Mouse (Mus musculus) left cerebral cortex, adult 2 months (tissue): ENCODE results near the gene Fam198a. TPM values are rescaled to one million over a fixed set of nuclear protein-coding genes. Genes with fewer than 3 reads are reported as not detected.

Experiments used
- DNase-seq, 2 experiments: peaks; one replicate each; pipeline ENCODE4 v3.0.0; 2021 to 2022; ENCODE audit warnings: low spot score in 2 of 2, mixed read lengths in 1 of 2; ENCODE audit errors: extremely low spot score in 1 of 2
- H3K27ac ChIP-seq: fragments of 200-600 bp; 2 replicates; pipeline ENCODE4 v1.8.1; 2022
- H3K4me3 ChIP-seq: fragments of 200-600 bp; 2 replicates; pipeline ENCODE4 v1.8.1; 2022
- CTCF ChIP-seq: fragments of 200-600 bp; IDR thresholded peaks from 2 replicates; pipeline ENCODE4 v1.8.1; 2022; ENCODE audit warnings: antibody characterized with exemption, mild to moderate bottlenecking, moderate library complexity
- intact Hi-C: fragments of 180-260 bp; cut with DNase I; formaldehyde crosslinking; loops from one replicate; pipeline ENCODE4 v1.15.1; 2025
- total RNA-seq, 2 experiments: library from RNA; stranded (reverse); gene quantifications; 2 replicates each; pipeline ENCODE4 v1.2.3; 2021

Fam198a gene
- total RNA-seq, 2 experiments from 2014 or later, result 6.4 to 6.6 TPM

DNA sequence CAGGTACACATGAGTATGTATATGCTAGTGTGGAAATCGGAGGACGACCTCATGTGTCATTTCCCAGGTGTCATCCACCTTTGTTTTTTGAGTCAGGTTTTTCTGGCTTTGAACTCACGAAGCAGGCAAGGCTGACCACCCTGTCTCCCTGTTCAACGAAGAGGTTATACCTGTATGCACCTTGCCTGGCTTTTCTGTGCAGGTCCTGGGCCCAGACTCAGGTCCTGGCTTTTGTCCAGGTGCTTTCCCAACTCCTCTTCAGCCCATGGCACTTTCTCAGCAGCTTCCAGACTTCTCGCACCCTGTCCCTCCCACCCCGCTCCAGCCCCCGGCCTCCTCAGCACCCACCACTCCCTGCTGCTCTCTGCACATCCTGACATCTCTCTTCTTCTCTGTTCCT, 39.6 kb upstream of the Fam198a start:
- TF ChIP-seq CTCF, result no peak
- Histone ChIP-seq H3K4me3 (no peak overlapping the region), H3K27ac (no peak overlapping the region)
- intact Hi-C loops, result no loop called here
- DNase-seq, result no peak

DNA sequence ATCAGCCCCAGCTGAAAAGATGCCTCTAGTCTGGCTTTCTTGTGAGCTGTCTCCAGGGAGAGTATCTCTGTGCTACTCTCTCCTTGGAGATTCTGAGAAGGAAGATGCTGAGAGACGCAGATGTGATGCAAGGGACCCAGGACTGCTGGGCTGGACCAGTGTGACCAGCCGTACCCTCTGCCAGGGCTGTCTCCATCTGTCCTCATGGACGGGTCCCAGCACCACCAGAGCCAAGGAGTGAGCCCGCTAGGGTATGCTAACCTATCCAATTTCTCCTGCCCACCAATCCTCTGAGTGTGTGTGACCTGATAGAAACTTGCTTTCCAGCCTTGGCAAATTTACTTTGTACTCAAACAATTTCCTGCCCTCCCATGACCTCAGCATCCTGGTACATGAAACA, 38.0 kb upstream of the Fam198a start:
- Histone ChIP-seq H3K4me3 (no peak overlapping the region), H3K27ac (no peak overlapping the region)
- DNase-seq, result no peak
- intact Hi-C loops, result no loop called here
- TF ChIP-seq CTCF, result no peak

DNA sequence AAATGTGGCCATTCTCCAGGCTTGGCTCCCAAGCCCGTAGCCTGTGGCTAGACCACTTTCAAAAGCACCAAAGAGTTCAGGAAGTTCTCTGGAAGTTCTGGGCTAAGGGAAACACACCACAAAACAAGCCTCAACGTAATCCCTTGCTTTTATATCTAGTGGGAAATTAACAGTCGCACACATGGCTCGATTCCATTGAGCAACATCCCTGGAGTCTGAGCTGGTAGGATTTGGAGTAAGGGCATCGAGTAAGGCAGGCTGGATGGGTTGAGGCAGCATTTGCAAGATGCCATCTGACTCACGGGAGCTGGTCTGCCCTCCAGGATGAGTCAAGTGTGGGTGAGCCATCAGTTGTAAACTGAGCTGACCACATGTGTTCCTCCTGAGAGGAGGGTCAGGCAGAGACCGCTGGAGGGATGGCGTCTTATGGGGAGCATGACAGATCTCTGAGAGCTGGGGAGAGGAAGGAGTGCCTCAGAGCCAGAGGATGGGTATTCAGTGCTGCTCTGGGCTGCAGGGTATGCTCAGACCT, 36.5 kb upstream of the Fam198a start:
- intact Hi-C loops, result no loop called here
- TF ChIP-seq CTCF, result no peak
- no peak for DNase-seq
- Histone ChIP-seq H3K4me3 (no peak overlapping the region), H3K27ac (no peak overlapping the region)

DNA sequence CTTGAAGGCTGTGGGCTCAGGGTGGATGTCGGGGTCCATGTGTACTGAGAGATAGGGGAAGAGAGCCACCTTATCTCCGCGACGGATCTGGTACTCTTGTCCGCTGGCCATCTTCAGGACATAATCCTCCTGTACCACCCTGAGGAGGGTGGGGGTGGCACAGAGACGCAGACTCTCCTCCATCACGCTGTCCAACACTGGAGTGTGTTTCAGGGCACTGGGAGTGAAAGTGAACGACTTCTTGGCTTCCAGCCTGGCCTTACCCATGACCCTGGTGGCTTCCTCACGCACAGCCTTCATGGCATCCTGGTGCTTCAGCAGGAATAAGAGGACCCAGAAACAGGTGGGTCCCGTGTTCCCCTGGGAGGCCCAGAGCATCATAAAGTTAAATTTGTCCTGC, 35.7 kb upstream of the Fam198a start:
- no peak for DNase-seq
- H3K27ac ChIP-seq, result no peak overlapping the region
- H3K4me3 ChIP-seq, result no peak overlapping the region
- intact Hi-C loops, result no loop called here
- no peak for TF ChIP-seq CTCF

DNA sequence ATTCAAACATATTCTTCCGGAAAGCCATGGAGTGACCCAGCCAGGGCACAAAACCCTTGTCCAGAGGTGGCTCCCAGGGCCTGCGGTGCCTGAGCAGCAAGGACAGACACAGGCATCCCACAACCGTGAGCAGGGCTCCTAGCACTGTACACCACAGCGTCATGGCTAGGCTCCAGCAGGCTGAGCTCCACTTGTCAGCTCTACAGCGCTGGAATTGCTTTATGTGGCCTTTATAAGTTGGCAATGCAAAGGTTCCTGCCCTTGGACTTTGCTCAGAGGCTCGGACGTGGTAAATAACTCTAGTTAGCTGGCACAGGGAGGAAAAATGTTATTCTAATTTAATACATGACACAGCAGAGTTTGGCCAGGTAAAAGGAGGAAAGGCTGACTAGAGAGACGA, 34.7 kb upstream of the Fam198a start, which contains the start of gene Cyp8b1:
Gene Cyp8b1, minus strand, starts transcription at position 204 of the 400 bp plus-strand sequence.
- DNase-seq, result no peak
- intact Hi-C loops, result no loop called here
- TF ChIP-seq CTCF, result no peak
- no peak within 1 kb of the TSS for H3K4me3 ChIP-seq
- H3K27ac ChIP-seq, result no peak within 1 kb of the TSS

DNA sequence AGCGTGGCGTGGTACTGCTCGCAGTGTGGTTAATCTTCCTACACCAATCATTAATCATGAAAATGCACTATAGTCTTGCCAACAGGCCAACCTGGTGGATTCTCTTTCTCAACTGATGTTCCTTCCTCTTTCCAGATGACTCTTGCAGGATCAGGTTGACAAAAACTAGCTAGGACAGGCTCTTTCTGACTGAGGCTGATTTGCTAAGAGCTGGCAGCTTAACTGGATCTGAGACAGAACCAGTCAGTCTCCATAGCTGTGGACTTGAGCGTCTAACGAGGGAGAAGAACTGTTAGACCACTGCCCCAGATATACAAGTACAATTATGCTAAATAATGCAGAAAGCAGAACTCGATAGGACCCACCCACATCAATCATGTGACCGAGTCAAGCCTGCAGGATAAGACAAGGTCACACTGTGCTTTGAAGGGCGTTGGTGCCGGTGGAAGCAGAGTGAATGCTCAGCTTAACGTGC, 31.7 kb upstream of the Fam198a start:
- no peak overlapping the region for H3K27ac ChIP-seq
- intact Hi-C loops, result no loop called here
- no peak for DNase-seq
- TF ChIP-seq CTCF, result no peak
- no peak overlapping the region for H3K4me3 ChIP-seq

DNA sequence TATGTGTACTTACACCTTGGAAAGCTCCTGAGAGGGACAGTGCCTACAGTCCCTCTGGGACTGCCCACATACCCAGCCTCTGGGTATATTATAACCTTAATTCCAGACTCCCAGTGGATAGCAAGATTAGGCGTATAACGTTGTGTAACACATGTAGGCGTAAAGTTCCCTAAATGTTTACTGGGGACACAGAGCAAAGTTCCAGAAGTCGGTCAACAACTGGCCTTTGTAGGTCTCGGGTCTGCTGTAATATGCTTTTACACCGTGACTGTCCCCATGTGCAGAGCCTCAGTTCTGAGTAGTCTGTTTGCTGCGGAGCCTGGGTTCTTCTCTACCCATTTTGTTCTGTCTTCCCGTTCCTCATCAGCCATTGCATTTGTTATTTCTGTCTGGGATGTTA, 27.3 kb upstream of the Fam198a start:
- intact Hi-C loops, result no loop called here
- Histone ChIP-seq H3K4me3 (no peak overlapping the region), H3K27ac (no peak overlapping the region)
- DNase-seq, result no peak
- TF ChIP-seq CTCF, result no peak

DNA sequence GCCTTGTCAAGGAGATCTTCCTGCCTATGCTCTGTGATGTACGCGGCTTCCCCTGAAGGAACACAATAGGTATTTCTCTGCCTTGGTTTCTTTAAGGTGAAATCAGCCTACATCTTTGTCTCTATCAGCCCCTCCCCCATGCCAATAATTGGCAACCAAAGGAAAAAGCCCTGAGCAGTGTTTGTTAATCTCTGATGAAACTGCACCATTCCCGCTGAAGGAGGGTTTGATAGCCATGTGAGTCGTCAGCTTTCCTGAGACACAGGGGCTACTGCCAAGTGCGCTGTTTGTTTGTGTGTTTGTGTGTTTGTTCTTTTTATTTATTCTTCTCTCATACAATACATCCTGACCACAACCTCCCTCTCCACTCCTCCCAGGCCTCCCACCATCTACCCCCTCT, 26.9 kb upstream of the Fam198a start:
- intact Hi-C loops, result no loop called here
- no peak overlapping the region for H3K4me3 ChIP-seq
- H3K27ac ChIP-seq, result no peak overlapping the region
- TF ChIP-seq CTCF, result no peak
- no peak for DNase-seq

DNA sequence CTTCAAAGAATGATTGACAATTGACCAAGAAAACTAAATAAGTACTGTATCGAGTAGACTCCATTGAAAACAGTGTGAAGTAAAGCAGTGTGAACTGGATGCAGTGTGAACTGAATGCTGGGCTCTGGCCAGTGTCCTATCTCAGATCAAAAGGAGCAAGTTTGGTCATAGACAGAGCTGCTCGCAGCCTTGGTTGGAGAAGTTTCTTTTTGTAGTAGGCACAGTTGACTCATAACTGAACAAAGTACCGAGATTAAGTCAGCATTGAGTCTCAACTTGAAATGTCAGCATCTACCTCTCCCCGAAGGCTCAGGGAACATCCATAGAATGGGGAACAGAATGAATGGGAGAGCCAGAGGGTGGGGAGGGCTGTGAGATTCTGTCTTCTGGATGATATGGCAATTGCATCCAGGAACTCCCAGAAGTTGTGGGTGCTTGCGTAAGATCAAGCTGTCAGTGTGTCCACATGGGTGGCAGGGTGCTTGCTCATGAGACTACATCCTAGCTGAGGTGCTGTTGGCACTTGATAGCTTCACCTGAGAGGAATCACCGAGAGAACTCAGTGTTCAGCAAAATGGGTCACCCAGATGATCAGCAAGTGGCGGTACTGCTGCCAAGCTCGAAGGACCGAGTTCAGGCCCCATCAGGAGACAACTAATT, 25.8 kb upstream of the Fam198a start:
- intact Hi-C loops, result no loop called here
- DNase-seq, result no peak
- TF ChIP-seq CTCF, result no peak
- Histone ChIP-seq H3K27ac (no peak overlapping the region), H3K4me3 (no peak overlapping the region)

DNA sequence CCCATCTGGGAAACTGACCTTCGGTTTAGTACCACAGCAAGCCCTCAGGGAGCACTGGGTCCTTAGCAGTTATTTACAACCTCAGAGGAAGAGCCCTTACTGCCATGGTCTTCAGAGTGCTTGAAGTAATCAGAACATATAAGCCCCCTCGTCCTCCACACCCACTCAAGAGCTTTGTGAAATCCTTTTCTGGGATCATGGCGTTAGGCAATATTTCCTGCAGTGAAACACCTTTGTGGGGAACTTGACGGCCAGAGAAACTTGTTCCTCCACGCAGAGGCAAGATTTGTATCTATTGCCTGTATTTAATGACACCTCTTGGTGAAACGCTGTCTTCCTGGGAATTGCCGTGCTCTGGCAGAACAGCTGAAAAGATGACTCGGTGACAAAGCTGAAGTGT, 24.8 kb upstream of the Fam198a start:
- no peak overlapping the region for H3K27ac ChIP-seq
- no peak for TF ChIP-seq CTCF
- H3K4me3 ChIP-seq, result no peak overlapping the region
- intact Hi-C loops, result no loop called here
- no peak for DNase-seq

DNA sequence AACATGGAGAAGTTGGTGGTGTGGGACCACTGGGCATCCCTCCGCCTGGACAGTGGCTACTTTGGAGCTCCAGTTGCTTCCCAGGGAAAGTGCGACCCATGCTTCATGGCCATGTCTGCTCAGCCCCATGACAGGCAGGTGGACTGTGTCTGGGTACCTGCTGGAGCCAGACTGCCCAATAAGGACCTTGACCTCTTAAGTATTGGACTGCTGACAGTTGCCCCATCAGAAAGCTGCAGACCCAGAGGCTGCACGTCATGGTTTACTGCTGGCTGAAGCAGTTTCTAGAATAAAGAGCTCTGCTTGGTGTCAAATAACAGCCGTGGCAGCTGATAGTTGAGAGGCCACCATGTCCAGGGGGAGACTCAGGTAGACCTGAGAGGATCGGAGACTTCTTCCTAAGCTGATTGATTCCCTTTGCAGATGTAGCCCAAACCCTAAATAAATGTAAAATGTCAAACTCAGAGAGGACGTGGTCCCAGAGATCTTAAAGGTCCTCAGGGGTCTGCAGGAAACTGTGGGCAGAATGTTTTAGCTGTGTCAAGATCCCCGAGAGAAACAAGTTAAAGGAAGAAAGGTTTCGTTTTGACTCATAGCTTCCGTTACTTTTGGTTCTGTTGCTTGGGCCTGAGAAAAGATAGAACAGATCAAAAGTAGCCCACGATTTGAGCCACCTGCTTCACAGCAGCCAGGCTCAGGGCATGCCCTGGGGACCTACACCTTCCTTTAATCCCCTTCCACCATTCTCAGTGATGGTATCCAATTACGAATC, 24.0 kb upstream of the Fam198a start:
- TF ChIP-seq CTCF, result no peak
- Histone ChIP-seq H3K27ac (no peak overlapping the region), H3K4me3 (no peak overlapping the region)
- DNase-seq, result no peak
- intact Hi-C loops, result no loop called here

DNA sequence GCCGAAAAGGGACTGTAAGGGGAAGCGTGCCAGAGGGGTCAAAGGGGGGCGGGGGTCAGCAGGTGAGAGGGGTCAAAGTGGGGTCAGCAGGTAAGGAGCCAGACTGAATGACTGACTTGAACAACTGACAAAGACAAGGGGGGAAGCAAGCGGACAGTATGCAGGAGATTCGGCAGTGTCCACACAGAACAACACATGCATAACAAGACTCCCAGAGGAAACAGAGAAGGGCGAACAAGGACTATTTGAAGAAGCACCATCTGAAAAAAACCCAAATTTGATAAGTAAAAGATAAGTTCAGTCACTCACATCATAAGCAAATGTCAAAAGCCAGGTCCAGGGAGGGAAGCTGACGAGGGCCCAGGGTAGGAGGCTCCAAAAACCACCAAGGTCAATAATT, 23.1 kb upstream of the Fam198a start:
- TF ChIP-seq CTCF, result no peak
- no peak for DNase-seq
- intact Hi-C loops, result no loop called here
- Histone ChIP-seq H3K4me3 (no peak overlapping the region), H3K27ac (no peak overlapping the region)
